Mouse (Mus musculus): ENCODE results near the gene Sgpp2.

- TF ChIP-seq CTCF (IDR thresholded peaks at IDR 0.05; ENCODE audit: low read depth, low read length) (no peak), POLR2AphosphoS5 (IDR thresholded peaks at IDR 0.05; ENCODE audit: insufficient replicate concordance, low read depth, low read length) (no peak)
These were observed 78.7 kb downstream of the Sgpp2 start for GRCm38 (mm10) chr1:78388848-78389247.

Data from G1E (cell line).